Mouse (Mus musculus) lung, adult 2 months (tissue): Measurements from ENCODE around the gene Gm49384.

Experiments
- CTCF ChIP-seq: fragments of 200-500 bp; IDR thresholded peaks from 2 replicates; pipeline ENCODE4 v1.5.1; 2011; ENCODE audit warnings: mild to moderate bottlenecking, low read length, control low read depth; ENCODE audit not compliant: insufficient read depth
- POLR2A ChIP-seq: fragments of 200-500 bp; IDR thresholded peaks from 2 replicates; pipeline ENCODE4 v1.6.1; 2011; ENCODE audit warnings: low read depth, mild to moderate bottlenecking, control low read depth, low read length, borderline replicate concordance; ENCODE audit errors: extremely low read depth

GRCm38 (mm10) chr12:69192637-69193036 is 11.4 kb downstream of the Gm49384 start:
- TF ChIP-seq CTCF (no peak), POLR2A (no peak)
